Mouse (Mus musculus): ENCODE measurements around the gene Slc22a1.

GRCm38 (mm10) chr17:12710050-12710780 is 34.6 kb upstream of the Slc22a1 start:
- TF ChIP-seq CEBPB (IDR thresholded peaks at IDR 0.05; ENCODE audit: insufficient read depth, poor library complexity, severe bottlenecking) (no peak), POLR2A (IDR thresholded peaks at IDR 0.05; ENCODE audit: insufficient read length, low read depth) (no peak), MAX (IDR thresholded peaks at IDR 0.05; ENCODE audit: low read depth) (no peak), TCF12 (IDR thresholded peaks at IDR 0.05; ENCODE audit: insufficient read depth, poor library complexity, severe bottlenecking) (no peak), USF1 (IDR thresholded peaks at IDR 0.05; ENCODE audit: low read depth) (peak; percentile 60), MYOG (IDR thresholded peaks at IDR 0.05; ENCODE audit: control insufficient read depth in 1 of 3, insufficient read depth in 1 of 3, insufficient read length in 2 of 3, low read depth in 2 of 3) (peak in 2 of 3 experiments; percentile 1 to 29), POLR2AphosphoS2 (IDR thresholded peaks at IDR 0.05; ENCODE audit: insufficient read length, low read depth) (no peak), E2F4 (IDR thresholded peaks at IDR 0.05; ENCODE audit: insufficient read depth) (no peak), SRF (IDR thresholded peaks at IDR 0.05; ENCODE audit: control insufficient read depth, insufficient read length, low read depth) (no peak), MYOD1 (IDR thresholded peaks at IDR 0.05; ENCODE audit: control insufficient read depth in 1 of 3, insufficient read length in 2 of 3, low read depth in 2 of 3) (no peak)
